Mouse (Mus musculus) embryonic facial prominence, embryonic 10.5 days (tissue): Measurements from ENCODE around the gene Napsa. TPM values are rescaled to one million over a fixed set of nuclear protein-coding genes. Genes with fewer than 3 reads are reported as not detected.
A peak's percentile ranks its signal among the peaks of the same experiment; 100 is the strongest.

Experiments used
- DNase-seq: peaks from one replicate; pipeline ENCODE4 v3.0.0-alpha.2; 2017; ENCODE audit warnings: low spot score
- H3K27ac ChIP-seq: fragments of 300-500 bp; sonication (generic); replicated peaks from 2 replicates; pipeline ENCODE4 v1.5.1; 2016; ENCODE audit warnings: mild to moderate bottlenecking
- H3K27me3 ChIP-seq: fragments of 300-500 bp; sonication (generic); replicated peaks from 2 replicates; pipeline ENCODE4 v1.6.1; 2016; ENCODE audit warnings: low read depth, mild to moderate bottlenecking; ENCODE audit not compliant: poor library complexity, severe bottlenecking
- H3K36me3 ChIP-seq: fragments of 300-500 bp; sonication (generic); replicated peaks from 2 replicates; pipeline ENCODE4 v1.6.1; 2016; ENCODE audit warnings: mild to moderate bottlenecking, moderate library complexity
- H3K4me1 ChIP-seq: fragments of 300-500 bp; sonication (generic); 2 replicates; pipeline ENCODE4 v1.6.1; 2016
- H3K4me3 ChIP-seq: fragments of 300-500 bp; sonication (generic); 2 replicates; pipeline ENCODE4 v1.5.1; 2016; ENCODE audit warnings: mild to moderate bottlenecking, moderate library complexity
- H3K9me3 ChIP-seq: fragments of 300-500 bp; sonication (generic); 2 replicates; pipeline ENCODE4 v1.6.1; 2016; ENCODE audit warnings: mild to moderate bottlenecking
- WGBS: fragments of 180-500 bp; shearing (Covaris S2); methylation state at CpG from one replicate; pipeline ENCODE4 v1.1.7; 2016; 5-methylcytosine and 5-hydroxymethylcytosine counted together
- polyA plus RNA-seq: library from polyadenylated mRNA; unstranded; fragments of >200 nt; fragmentation: Nextera tagmentation; extraction: Ambion mirVana; gene quantifications from 2 replicates; pipeline ENCODE4 v1.2.1, GENCODE M21; 2016

Napsa gene
- polyA plus RNA-seq, 1 experiment from 2014 or later: 0.88 TPM

- Histone ChIP-seq H3K27ac (no peak overlapping the region), H3K4me3 (no peak overlapping the region), H3K27me3 (peaks cover 13% of the 10 kb centered on the region), H3K36me3 (peaks cover 68% of the 10 kb centered on the region), H3K4me1 (no peaks in the 10 kb centered on the region; the same call in 1 of the 2 replicates), H3K9me3 (no peaks in the 10 kb centered on the region)
- no peak for DNase-seq
- WGBS: 73% methylated on average over 12 of the region's 12 CpGs
Measured at GRCm38 (mm10) chr7:44533746-44534045, 38.5 kb upstream of the Napsa start.

GRCm38 (mm10) chr7:44534242-44534641 lies 37.9 kb upstream of the Napsa start:
- H3K4me1 ChIP-seq: no peaks in the 10 kb centered on the region; the same call in 1 of the 2 replicates
- 87% methylated on average over 13 of the region's 13 CpGs for WGBS
- no peaks in the 10 kb centered on the region for H3K9me3 ChIP-seq
- no peak overlapping the region for H3K27ac ChIP-seq
- H3K4me3 ChIP-seq: no peak overlapping the region
- peaks cover 73% of the 10 kb centered on the region for H3K36me3 ChIP-seq
- no peak for DNase-seq
- H3K27me3 ChIP-seq: peaks cover 7% of the 10 kb centered on the region

GRCm38 (mm10) chr7:44534656-44535441 lies 37.3 kb upstream of the Napsa start:
- Histone ChIP-seq H3K36me3 (peaks cover 79% of the 10 kb centered on the region), H3K27ac (no peak overlapping the region), H3K4me3 (no peak overlapping the region), H3K27me3 (peaks cover 1% of the 10 kb centered on the region; the same call in 1 of the 2 replicates), H3K4me1 (no peaks in the 10 kb centered on the region; the same call in 1 of the 2 replicates), H3K9me3 (no peaks in the 10 kb centered on the region)
- no peak for DNase-seq
- 87% methylated on average over 19 of the region's 19 CpGs for WGBS

- no peaks in the 10 kb centered on the region for H3K27me3 ChIP-seq
- no peak overlapping the region for H3K27ac ChIP-seq
- no peak overlapping the region for H3K4me3 ChIP-seq
- peaks cover 90% of the 10 kb centered on the region for H3K36me3 ChIP-seq
- no peaks in the 10 kb centered on the region; the same call in 1 of the 2 replicates for H3K4me1 ChIP-seq
- no peaks in the 10 kb centered on the region for H3K9me3 ChIP-seq
- WGBS: 94% methylated on average over 27 of the region's 27 CpGs
- no peak for DNase-seq
Measured at GRCm38 (mm10) chr7:44535657-44536589, 36.3 kb upstream of the Napsa start.

GRCm38 (mm10) chr7:44536590-44536968 lies 35.6 kb upstream of the Napsa start:
- no peak for DNase-seq
- H3K4me3 ChIP-seq: no peak overlapping the region
- H3K9me3 ChIP-seq: no peaks in the 10 kb centered on the region
- H3K4me1 ChIP-seq: no peaks in the 10 kb centered on the region; the same call in 1 of the 2 replicates
- H3K36me3 ChIP-seq: peaks cover 97% of the 10 kb centered on the region
- no peaks in the 10 kb centered on the region for H3K27me3 ChIP-seq
- 90% methylated on average over 6 of the region's 6 CpGs for WGBS
- no peak overlapping the region for H3K27ac ChIP-seq

- Histone ChIP-seq H3K27me3 (no peaks in the 10 kb centered on the region), H3K36me3 (peaks cover 100% of the 10 kb centered on the region), H3K9me3 (no peaks in the 10 kb centered on the region), H3K4me3 (no peak overlapping the region), H3K27ac (no peak overlapping the region), H3K4me1 (no peaks in the 10 kb centered on the region; the same call in 1 of the 2 replicates)
- no peak for DNase-seq
- WGBS: 87% methylated on average over 7 of the region's 7 CpGs
Measured at GRCm38 (mm10) chr7:44537009-44537408, 35.2 kb upstream of the Napsa start.

- Histone ChIP-seq H3K27ac (no peak overlapping the region), H3K4me3 (no peak overlapping the region), H3K27me3 (no peaks in the 10 kb centered on the region), H3K4me1 (no peaks in the 10 kb centered on the region; the same call in 1 of the 2 replicates), H3K9me3 (no peaks in the 10 kb centered on the region), H3K36me3 (peaks cover 100% of the 10 kb centered on the region)
- 94% methylated on average over 13 of the region's 13 CpGs for WGBS
- DNase-seq: no peak
Measured at GRCm38 (mm10) chr7:44537496-44537895, 34.7 kb upstream of the Napsa start.

GRCm38 (mm10) chr7:44538756-44539624 lies 33.2 kb upstream of the Napsa start:
- DNase-seq: no peak

GRCm38 (mm10) chr7:44542555-44542954 lies 29.6 kb upstream of the Napsa start:
- Histone ChIP-seq H3K4me3 (no peak overlapping the region), H3K27me3 (no peaks in the 10 kb centered on the region), H3K4me1 (peaks cover 9% of the 10 kb centered on the region), H3K27ac (no peak overlapping the region), H3K36me3 (peaks cover 86% of the 10 kb centered on the region), H3K9me3 (peaks cover 8% of the 10 kb centered on the region; the same call in 1 of the 2 replicates)
- no peak for DNase-seq
- 94% methylated on average over 11 of the region's 11 CpGs for WGBS

More at GRCm38 (mm10) chr7:44538756-44539624, 33.2 kb upstream of the Napsa start:
- H3K4me3 ChIP-seq: no peak overlapping the region
- no peaks in the 10 kb centered on the region for H3K9me3 ChIP-seq
- WGBS: 94% methylated on average over 41 of the region's 41 CpGs
- H3K27ac ChIP-seq: no peak overlapping the region
- H3K36me3 ChIP-seq: peaks cover 99% of the 10 kb centered on the region
- no peaks in the 10 kb centered on the region for H3K4me1 ChIP-seq
- no peaks in the 10 kb centered on the region for H3K27me3 ChIP-seq

GRCm38 (mm10) chr7:44543071-44543470 lies 29.1 kb upstream of the Napsa start:
- Histone ChIP-seq H3K27me3 (no peaks in the 10 kb centered on the region), H3K4me3 (no peak overlapping the region), H3K4me1 (peaks cover 14% of the 10 kb centered on the region), H3K36me3 (peaks cover 81% of the 10 kb centered on the region), H3K9me3 (peaks cover 8% of the 10 kb centered on the region; the same call in 1 of the 2 replicates), H3K27ac (no peak overlapping the region)
- WGBS: 83% methylated on average over 12 of the region's 12 CpGs
- DNase-seq: no peak

- 95% methylated on average over 3 of the region's 3 CpGs for WGBS
- peaks cover 69% of the 10 kb centered on the region for H3K36me3 ChIP-seq
- no peak overlapping the region for H3K4me3 ChIP-seq
- DNase-seq: no peak
- H3K4me1 ChIP-seq: peaks cover 15% of the 10 kb centered on the region
- H3K27ac ChIP-seq: no peak overlapping the region
- no peaks in the 10 kb centered on the region for H3K27me3 ChIP-seq
- H3K9me3 ChIP-seq: peaks cover 8% of the 10 kb centered on the region; the same call in 1 of the 2 replicates
Measured at GRCm38 (mm10) chr7:44546274-44546673, 25.9 kb upstream of the Napsa start.

GRCm38 (mm10) chr7:44547041-44547440 lies 25.1 kb upstream of the Napsa start:
- peak; percentile 10 for DNase-seq
- no peaks in the 10 kb centered on the region for H3K27me3 ChIP-seq
- H3K4me3 ChIP-seq: peak overlapping the region; percentile 81
- H3K27ac ChIP-seq: 0 out of 2 replicates have a peak overlapping the region, but pooled peaks have one; percentile 92
- peaks cover 8% of the 10 kb centered on the region; the same call in 1 of the 2 replicates for H3K9me3 ChIP-seq
- H3K36me3 ChIP-seq: peaks cover 69% of the 10 kb centered on the region
- H3K4me1 ChIP-seq: peaks cover 15% of the 10 kb centered on the region
- 93% methylated on average over 13 of the region's 13 CpGs for WGBS
